Mouse (Mus musculus) forebrain, embryonic 15.5 days (tissue): ENCODE results near the gene Dbx2. TPM values are rescaled to one million over a fixed set of nuclear protein-coding genes. Genes with fewer than 3 reads are reported as not detected.
A peak's percentile ranks its signal among the peaks of the same experiment; 100 is the strongest.

Source experiments
- ATAC-seq: fragments of 200-750 bp; cut with Nextera tagmentation; replicated peaks from 2 replicates; pipeline ENCODE4 v1.8.0; 2017; ENCODE audit warnings: mild to moderate bottlenecking, moderate TSS enrichment, moderate library complexity
- H3K27ac ChIP-seq: fragments of 300-500 bp; sonication (generic); replicated peaks from 2 replicates; pipeline ENCODE4 v1.5.1; 2015; ENCODE audit warnings: mild to moderate bottlenecking, inconsistent platforms
- H3K27me3 ChIP-seq: fragments of 300-500 bp; sonication (generic); 2 replicates; pipeline ENCODE4 v1.6.1; 2015; ENCODE audit warnings: inconsistent platforms
- H3K36me3 ChIP-seq: fragments of 300-500 bp; sonication (generic); 2 replicates; pipeline ENCODE4 v1.6.1; 2015; ENCODE audit warnings: mild to moderate bottlenecking, inconsistent platforms
- H3K4me1 ChIP-seq: fragments of 300-500 bp; sonication (generic); 2 replicates; pipeline ENCODE4 v1.6.1; 2015; ENCODE audit warnings: inconsistent platforms
- H3K4me2 ChIP-seq: fragments of 300-500 bp; sonication (generic); replicated peaks from 2 replicates; pipeline ENCODE4 v1.6.1; 2015; ENCODE audit warnings: mild to moderate bottlenecking, inconsistent platforms
- H3K4me3 ChIP-seq: fragments of 300-500 bp; sonication (generic); 2 replicates; pipeline ENCODE4 v1.5.1; 2015; ENCODE audit warnings: mild to moderate bottlenecking, inconsistent platforms
- H3K9ac ChIP-seq: fragments of 300-500 bp; sonication (generic); replicated peaks from 2 replicates; pipeline ENCODE4 v1.6.1; 2015; ENCODE audit warnings: mild to moderate bottlenecking, inconsistent platforms
- H3K9me3 ChIP-seq: fragments of 300-500 bp; sonication (generic); 2 replicates; pipeline ENCODE4 v1.6.1; 2016; ENCODE audit warnings: inconsistent platforms
- WGBS: fragments of 180-500 bp; shearing (Covaris S2); methylation state at CpG from one replicate; pipeline ENCODE4 v1.1.7; 2015; ENCODE audit warnings: mixed read lengths; 5-methylcytosine and 5-hydroxymethylcytosine counted together
- polyA plus RNA-seq: library from polyadenylated mRNA; unstranded; fragments of >200 nt; fragmentation: Nextera tagmentation; extraction: Ambion mirVana; gene quantifications from 2 replicates; pipeline ENCODE4 v1.2.1, GENCODE M21; 2015

Gene Dbx2
- polyA plus RNA-seq = 0.32 and 1.3 TPM in 2 replicates

DNA sequence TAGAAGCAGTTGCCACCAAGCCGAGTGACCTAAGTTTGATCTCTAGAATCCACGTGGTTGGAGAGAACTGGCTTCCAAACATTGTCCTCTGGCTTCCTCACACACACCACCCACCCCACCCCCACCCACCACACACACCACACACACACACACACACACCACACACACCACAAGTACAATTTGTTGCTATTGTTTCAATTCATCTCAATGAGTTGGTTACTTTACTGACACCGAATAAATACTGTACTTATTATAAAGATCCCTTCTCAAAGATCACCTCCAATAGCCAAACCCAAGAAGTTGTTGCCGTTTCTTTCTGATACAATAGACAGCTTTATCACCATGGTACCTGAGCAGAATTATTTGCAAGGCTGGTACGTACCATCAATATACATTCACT lies at the start of gene Dbx2:
TSS of gene Dbx2 (minus strand) at position 101 of the 400 bp plus-strand sequence.
- 79% methylated on average over 5 of the region's 5 CpGs for WGBS
- H3K4me1 ChIP-seq = peaks cover 23% of the 10 kb centered on the region
- ATAC-seq = no peak
- H3K27ac ChIP-seq = no peak within 1 kb of the TSS
- H3K36me3 ChIP-seq = no peaks in the 10 kb centered on the region
- H3K4me2 ChIP-seq = peak within 1 kb of the TSS; percentile 68; the same call in 1 of the 2 replicates
- H3K27me3 ChIP-seq = peaks cover 46% of the 10 kb centered on the region
- no peaks in the 10 kb centered on the region for H3K9me3 ChIP-seq
- H3K9ac ChIP-seq = no peak within 1 kb of the TSS
- peak within 1 kb of the TSS; percentile 38 for H3K4me3 ChIP-seq

DNA sequence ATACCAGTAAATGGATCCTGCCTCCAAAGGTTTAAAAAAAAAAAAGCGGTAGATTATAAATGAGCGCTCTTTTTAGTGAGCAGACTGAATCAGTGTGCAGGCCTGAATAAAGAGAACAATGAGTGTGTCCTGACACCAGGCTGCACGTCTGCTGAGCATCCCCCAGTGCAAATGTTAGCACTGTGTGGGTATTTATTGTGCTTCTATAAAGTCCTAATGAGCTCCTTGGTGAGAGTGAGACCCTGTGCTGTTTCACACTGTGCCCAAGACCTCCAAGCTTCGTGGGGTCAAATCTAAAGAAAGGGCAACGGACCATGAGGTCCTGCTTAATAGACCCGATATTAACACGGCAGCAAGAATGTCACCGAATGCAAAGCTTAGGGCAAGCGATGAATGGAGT lies 46.4 kb upstream of the Dbx2 start:
- H3K36me3 ChIP-seq = no peaks in the 10 kb centered on the region
- H3K27me3 ChIP-seq = 0 out of 2 replicates have a peak, but pooled peaks cover 4% of the 10 kb centered on the region
- 4% methylated on average over 9 of the region's 9 CpGs for WGBS
- H3K27ac ChIP-seq = no peak overlapping the region
- H3K4me1 ChIP-seq = peaks cover 14% of the 10 kb centered on the region; the same call in 1 of the 2 replicates
- no peak for ATAC-seq
- no peaks in the 10 kb centered on the region for H3K9me3 ChIP-seq
- H3K9ac ChIP-seq = no peak overlapping the region
- H3K4me3 ChIP-seq = no peak overlapping the region
- H3K4me2 ChIP-seq = no peak overlapping the region

DNA sequence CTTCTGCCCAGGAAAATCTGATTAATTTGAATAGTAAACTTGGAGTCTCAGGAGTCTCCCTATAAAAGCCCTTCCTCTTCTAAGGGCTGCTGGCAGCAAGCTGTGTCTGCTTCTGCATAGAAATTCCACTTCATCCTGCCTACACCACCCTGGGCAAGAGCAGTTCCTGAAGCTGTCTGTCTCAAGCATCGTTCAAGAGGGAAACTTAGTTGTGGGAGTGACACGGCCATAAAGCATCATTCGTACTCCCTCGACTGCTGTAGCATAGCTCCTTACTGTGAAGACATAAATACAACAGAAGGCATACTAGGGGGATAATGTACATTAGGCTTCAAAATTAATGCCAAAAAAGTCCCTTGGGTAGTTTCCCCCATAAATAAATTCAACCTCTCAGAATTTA lies 45.8 kb upstream of the Dbx2 start:
- H3K4me3 ChIP-seq = no peak overlapping the region
- H3K27me3 ChIP-seq = 0 out of 2 replicates have a peak, but pooled peaks cover 4% of the 10 kb centered on the region
- H3K36me3 ChIP-seq = no peaks in the 10 kb centered on the region
- no peak for ATAC-seq
- H3K4me2 ChIP-seq = no peak overlapping the region
- WGBS = 3% methylated on average over 4 of the region's 4 CpGs
- no peak overlapping the region for H3K9ac ChIP-seq
- no peaks in the 10 kb centered on the region for H3K9me3 ChIP-seq
- H3K4me1 ChIP-seq = peaks cover 14% of the 10 kb centered on the region; the same call in 1 of the 2 replicates
- no peak overlapping the region for H3K27ac ChIP-seq

DNA sequence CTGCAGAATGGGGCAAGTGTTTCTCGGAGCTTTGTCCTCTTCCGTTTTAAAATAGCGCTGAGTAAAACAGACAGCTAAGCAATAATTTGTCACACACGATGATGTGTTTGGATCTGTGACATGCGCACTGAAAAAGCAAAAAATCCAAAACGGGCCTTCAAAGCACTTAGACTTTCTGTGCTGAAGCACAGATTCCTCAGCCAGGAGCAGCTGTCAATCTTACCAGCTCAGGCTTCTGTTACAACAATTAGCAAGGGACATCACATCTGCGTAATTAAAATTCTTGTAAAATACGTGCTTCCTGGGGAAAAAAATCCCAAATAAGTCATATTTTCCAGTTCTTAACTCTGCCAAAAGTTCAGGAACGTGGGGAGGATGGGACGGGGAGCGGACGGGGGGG lies 43.6 kb upstream of the Dbx2 start:
- no peaks in the 10 kb centered on the region for H3K9me3 ChIP-seq
- no peak overlapping the region for H3K4me3 ChIP-seq

DNA sequence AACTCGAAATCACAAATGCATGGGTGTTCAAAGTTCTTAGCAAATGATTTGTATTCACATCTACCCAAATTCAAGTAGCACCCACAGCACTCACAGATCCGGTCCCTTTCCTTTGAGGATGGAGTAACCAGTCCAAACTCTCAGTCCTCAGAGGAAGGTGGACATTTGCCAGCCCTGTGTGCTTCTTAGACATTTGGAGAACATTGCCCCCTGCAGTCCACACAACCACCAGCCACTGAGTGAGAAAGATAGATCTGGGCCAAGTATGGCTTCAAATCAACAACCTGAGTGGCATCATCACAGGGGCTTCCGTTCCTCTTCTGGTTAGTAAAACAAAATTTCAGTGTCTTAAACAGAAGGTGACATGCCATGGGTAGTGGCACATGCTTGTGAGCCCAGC lies 38.0 kb upstream of the Dbx2 start:
- 0 out of 2 replicates have a peak, but pooled peaks cover 4% of the 10 kb centered on the region for H3K27me3 ChIP-seq
- no peaks in the 10 kb centered on the region for H3K9me3 ChIP-seq
- H3K4me2 ChIP-seq = no peak overlapping the region
- 92% methylated on average over 3 of the region's 3 CpGs for WGBS
- peaks cover 11% of the 10 kb centered on the region for H3K4me1 ChIP-seq
- no peaks in the 10 kb centered on the region for H3K36me3 ChIP-seq
- no peak overlapping the region for H3K9ac ChIP-seq
- no peak for ATAC-seq
- no peak overlapping the region for H3K27ac ChIP-seq
- H3K4me3 ChIP-seq = no peak overlapping the region

More for the DNA sequence above, 43.6 kb upstream of the Dbx2 start:
- Histone ChIP-seq H3K9ac (no peak overlapping the region), H3K36me3 (no peaks in the 10 kb centered on the region), H3K4me1 (peaks cover 14% of the 10 kb centered on the region; the same call in 1 of the 2 replicates), H3K27me3 (0 out of 2 replicates have a peak, but pooled peaks cover 4% of the 10 kb centered on the region), H3K4me2 (no peak overlapping the region), H3K27ac (no peak overlapping the region)
- 58% methylated on average over 12 of the region's 12 CpGs for WGBS
- no peak for ATAC-seq

DNA sequence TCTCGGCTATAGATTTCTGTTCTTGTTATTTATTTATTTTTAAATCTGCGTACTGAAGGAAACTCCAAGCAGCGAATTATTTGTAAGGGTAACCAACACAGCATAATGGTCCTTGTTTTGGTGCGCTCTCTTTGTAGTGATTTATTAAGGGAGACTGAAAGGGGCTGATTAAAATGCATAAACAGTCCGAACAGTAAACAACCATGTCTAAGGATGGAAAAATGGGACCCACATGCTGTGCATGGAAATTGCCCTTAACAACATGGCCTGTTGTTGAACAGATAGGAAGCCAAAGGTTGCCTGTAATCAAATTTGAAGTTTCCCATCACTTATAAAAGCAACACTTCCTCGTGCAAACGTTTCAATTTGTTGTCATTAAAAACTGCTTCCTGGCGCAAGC lies 35.8 kb upstream of the Dbx2 start:
- ATAC-seq = no peak
- 13% methylated on average over 8 of the region's 8 CpGs for WGBS
- H3K27me3 ChIP-seq = no peaks in the 10 kb centered on the region
- no peaks in the 10 kb centered on the region for H3K9me3 ChIP-seq
- no peak overlapping the region for H3K4me3 ChIP-seq
- peaks cover 11% of the 10 kb centered on the region for H3K4me1 ChIP-seq
- H3K27ac ChIP-seq = no peak overlapping the region
- H3K36me3 ChIP-seq = no peaks in the 10 kb centered on the region
- no peak overlapping the region; the same call in 1 of the 2 replicates for H3K4me2 ChIP-seq
- no peak overlapping the region for H3K9ac ChIP-seq

DNA sequence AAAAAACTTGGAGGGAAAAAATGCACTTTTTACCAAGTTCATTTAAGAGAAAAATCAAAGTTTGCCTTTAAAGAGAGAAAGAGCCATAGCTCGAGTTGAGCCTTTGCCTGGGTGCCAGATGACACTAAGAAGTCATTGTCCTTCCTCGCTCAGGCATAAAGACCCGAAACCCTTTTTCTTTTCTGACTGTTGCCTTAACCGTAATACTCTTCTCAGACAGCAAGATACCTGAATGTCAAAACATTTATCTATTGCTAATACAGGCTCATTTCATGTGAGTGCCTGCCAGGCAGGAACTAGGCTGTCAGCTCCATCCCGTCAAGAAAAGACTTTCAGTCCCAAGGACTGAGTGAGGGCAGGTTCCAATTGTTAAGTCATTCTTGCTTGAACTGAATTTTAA lies 35.4 kb upstream of the Dbx2 start:
- no peak for ATAC-seq
- no peak overlapping the region; the same call in 1 of the 2 replicates for H3K4me2 ChIP-seq
- 8% methylated on average over 5 of the region's 5 CpGs for WGBS
- peaks cover 11% of the 10 kb centered on the region for H3K4me1 ChIP-seq
- H3K4me3 ChIP-seq = no peak overlapping the region
- no peaks in the 10 kb centered on the region for H3K27me3 ChIP-seq
- H3K9me3 ChIP-seq = no peaks in the 10 kb centered on the region
- H3K9ac ChIP-seq = no peak overlapping the region
- no peak overlapping the region for H3K27ac ChIP-seq
- no peaks in the 10 kb centered on the region for H3K36me3 ChIP-seq

DNA sequence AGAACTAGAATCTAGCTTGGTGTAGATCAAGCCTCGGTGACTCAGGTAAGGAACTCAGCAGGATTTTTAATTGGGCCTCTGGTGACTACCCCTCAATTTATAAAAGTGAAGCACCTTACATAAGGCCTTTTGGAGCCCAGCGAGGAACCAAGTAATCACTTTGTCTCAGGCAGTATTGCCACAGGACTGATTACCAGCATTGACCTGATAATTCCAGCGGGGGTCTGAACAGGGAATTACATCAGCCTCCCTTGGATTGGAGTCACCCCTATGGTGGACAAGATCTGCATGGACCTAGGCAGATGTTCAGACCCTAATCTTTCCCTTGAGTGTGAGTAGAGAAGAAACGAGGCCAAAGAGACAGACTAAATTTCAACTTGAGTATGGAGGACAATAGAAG lies 26.9 kb upstream of the Dbx2 start:
- 89% methylated on average over 4 of the region's 4 CpGs for WGBS
- Histone ChIP-seq H3K9me3 (no peaks in the 10 kb centered on the region), H3K4me2 (no peak overlapping the region), H3K4me1 (no peaks in the 10 kb centered on the region), H3K36me3 (no peaks in the 10 kb centered on the region), H3K4me3 (no peak overlapping the region), H3K9ac (no peak overlapping the region), H3K27me3 (no peaks in the 10 kb centered on the region), H3K27ac (no peak overlapping the region)
- ATAC-seq = no peak

DNA sequence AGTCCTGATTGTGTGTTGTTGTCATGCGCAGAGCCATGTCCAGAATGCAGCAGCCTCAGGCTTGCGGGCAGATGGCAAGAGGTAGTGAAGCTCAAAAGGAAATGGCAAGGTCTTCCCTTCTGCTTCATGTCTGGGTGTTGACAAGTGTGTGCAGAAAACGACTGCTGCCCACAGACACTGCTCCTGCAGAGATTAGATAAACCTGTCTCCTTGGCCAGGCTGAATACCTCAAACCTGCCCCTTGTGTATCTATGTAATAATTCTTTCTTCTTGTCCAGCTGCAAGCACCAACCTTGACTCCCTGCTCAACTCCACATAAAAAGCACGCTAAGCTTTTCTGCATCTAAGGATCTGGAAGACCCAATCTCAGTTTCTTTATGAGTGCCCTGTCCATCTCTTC lies 19.9 kb upstream of the Dbx2 start:
- ATAC-seq = no peak
- Histone ChIP-seq H3K9ac (no peak overlapping the region), H3K9me3 (no peaks in the 10 kb centered on the region), H3K4me2 (no peak overlapping the region), H3K27me3 (no peaks in the 10 kb centered on the region), H3K4me3 (no peak overlapping the region), H3K36me3 (no peaks in the 10 kb centered on the region), H3K27ac (no peak overlapping the region), H3K4me1 (no peaks in the 10 kb centered on the region)
- 91% methylated on average over 4 of the region's 4 CpGs for WGBS

DNA sequence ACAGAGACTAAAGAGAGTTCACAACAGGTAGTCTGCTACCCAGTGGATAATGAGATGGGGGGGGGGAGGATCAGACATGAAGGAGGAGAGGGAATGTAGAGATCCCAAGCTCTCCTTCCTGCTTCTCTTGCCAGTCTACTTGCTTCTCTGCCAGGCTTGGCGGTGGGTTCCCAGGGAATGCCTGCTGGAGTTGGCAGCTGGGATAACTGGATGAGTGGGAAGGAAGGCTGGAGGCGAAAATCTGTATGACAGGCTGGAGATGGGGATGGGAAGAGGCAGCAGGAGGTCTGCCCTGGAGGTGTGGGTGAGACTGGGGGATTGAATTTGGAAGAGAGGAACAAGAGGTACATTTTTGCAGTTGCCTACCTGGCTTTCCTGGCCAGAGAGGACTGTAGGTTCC lies 19.4 kb upstream of the Dbx2 start:
- no peak for ATAC-seq
- H3K27me3 ChIP-seq = no peaks in the 10 kb centered on the region
- H3K9ac ChIP-seq = no peak overlapping the region
- no peaks in the 10 kb centered on the region for H3K4me1 ChIP-seq
- no peaks in the 10 kb centered on the region for H3K9me3 ChIP-seq
- H3K4me3 ChIP-seq = no peak overlapping the region
- no peak overlapping the region for H3K4me2 ChIP-seq
- no peaks in the 10 kb centered on the region for H3K36me3 ChIP-seq
- 80% methylated on average over 2 of the region's 2 CpGs for WGBS
- H3K27ac ChIP-seq = no peak overlapping the region

DNA sequence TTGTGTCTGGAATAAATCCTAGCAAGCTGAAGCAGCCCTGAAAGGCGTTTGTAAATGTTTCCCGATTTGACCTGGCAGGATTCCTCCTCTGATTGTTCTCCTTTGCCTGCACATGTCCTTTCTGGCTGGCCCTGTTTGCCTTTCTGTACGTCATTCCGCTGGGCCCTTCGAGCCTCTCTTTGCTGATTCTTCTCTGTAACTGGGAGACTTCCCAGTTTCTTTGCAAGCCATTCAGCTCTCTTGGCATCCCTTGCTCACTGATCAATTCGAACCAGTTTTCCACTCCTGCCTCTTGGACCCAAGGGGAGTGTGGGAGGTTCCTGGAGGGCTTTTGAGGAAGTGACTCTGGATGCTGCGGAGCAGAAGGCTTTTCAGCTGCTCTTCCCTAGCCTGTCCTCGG lies 11.4 kb upstream of the Dbx2 start:
- H3K27me3 ChIP-seq = no peaks in the 10 kb centered on the region
- 0 out of 2 replicates have a peak, but pooled peaks have one; percentile 43 for ATAC-seq
- no peak overlapping the region for H3K27ac ChIP-seq
- no peaks in the 10 kb centered on the region; the same call in 1 of the 2 replicates for H3K4me1 ChIP-seq
- H3K9me3 ChIP-seq = no peaks in the 10 kb centered on the region
- H3K9ac ChIP-seq = no peak overlapping the region
- no peaks in the 10 kb centered on the region for H3K36me3 ChIP-seq
- no peak overlapping the region for H3K4me3 ChIP-seq
- no peak overlapping the region for H3K4me2 ChIP-seq
- 16% methylated on average over 8 of the region's 8 CpGs for WGBS

DNA sequence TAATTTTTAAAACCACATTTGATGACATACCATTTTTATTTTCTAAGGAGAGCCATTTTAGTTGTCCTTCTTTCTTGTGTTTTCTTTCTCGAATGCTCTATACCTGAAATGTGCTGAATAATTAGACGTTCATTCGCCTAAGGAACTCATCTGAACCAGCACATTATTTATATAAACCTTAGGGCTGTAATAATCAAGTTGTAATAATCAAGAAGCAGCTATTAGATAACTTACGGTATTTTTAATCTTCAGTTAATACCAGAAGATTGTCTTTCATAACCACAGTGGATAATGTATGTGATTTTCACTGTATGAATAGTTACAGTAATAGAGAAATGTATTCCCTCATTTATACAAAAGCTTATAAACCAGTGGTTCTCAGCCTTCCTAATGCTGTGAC lies 9.2 kb upstream of the Dbx2 start:
- Histone ChIP-seq H3K9me3 (no peaks in the 10 kb centered on the region), H3K4me2 (no peak overlapping the region), H3K27me3 (no peaks in the 10 kb centered on the region), H3K4me1 (no peaks in the 10 kb centered on the region; the same call in 1 of the 2 replicates), H3K27ac (no peak overlapping the region), H3K36me3 (no peaks in the 10 kb centered on the region), H3K9ac (no peak overlapping the region), H3K4me3 (no peak overlapping the region)
- WGBS = 95% methylated on average over 4 of the region's 4 CpGs
- no peak for ATAC-seq

DNA sequence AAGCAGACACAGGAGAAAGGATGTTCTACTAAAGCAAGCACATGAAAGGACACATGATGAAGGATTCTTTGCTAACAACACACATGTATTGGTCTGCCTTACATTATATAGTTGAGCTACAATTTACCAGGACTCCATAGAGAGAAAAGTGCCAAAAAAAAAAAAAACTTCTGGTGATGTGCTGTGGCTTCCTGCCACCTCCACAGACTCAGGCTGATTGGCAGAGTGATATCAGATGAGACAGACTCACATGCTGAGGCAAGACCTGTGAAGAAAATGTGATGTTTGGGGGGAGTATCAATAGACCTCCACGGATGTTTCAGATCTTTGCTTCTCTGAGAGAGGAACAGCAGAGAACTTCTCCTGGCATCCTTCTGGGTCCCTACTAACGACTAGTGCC lies 6.0 kb upstream of the Dbx2 start:
- no peaks in the 10 kb centered on the region for H3K36me3 ChIP-seq
- H3K4me3 ChIP-seq = no peak overlapping the region
- no peaks in the 10 kb centered on the region for H3K9me3 ChIP-seq
- no peak overlapping the region for H3K9ac ChIP-seq
- H3K4me2 ChIP-seq = no peak overlapping the region
- WGBS = 80% methylated on average over 2 of the region's 2 CpGs
- no peak overlapping the region for H3K27ac ChIP-seq
- H3K27me3 ChIP-seq = no peaks in the 10 kb centered on the region
- no peaks in the 10 kb centered on the region for H3K4me1 ChIP-seq
- no peak for ATAC-seq
